Mouse (Mus musculus): ENCODE results near the gene Gkn3.

Gkn3 gene

DNA sequence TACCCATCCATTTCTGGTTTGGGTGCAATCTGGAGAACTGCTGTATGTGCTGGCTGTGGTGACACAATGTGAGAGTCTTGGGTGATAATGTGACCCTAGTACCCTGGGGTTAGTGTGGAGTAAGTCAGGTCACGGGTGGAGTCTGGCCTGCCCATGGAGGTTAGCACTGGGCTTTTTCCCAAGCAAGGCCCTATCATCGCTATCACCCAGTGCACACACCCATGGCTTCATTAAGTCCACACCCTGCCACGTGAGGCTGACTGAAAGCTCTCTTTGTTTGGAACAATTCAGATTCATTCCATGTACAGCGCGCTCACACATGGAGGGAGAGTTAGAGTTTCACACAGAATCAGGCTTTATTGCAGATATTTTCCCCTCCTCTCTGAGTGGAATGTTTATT lies 34.3 kb downstream of the Gkn3 start:
- no peak for DNase-seq (ENCODE audit: low spot score)

- no peak for DNase-seq (ENCODE audit: low spot score)
Observed at GRCm38 (mm10) chr6:87350829-87351228, 37.9 kb downstream of the Gkn3 start, which contains the start of gene Gkn1. Gene Gkn1 (minus strand): TSS chr6:87350942.

- DNase-seq (ENCODE audit: low spot score), result no peak
Observed at GRCm38 (mm10) chr6:87335935-87336295, 52.8 kb downstream of the Gkn3 start.

GRCm38 (mm10) chr6:87335091-87335934 lies 53.4 kb downstream of the Gkn3 start, which contains the start of gene Antxr1:
Gene Antxr1 (minus strand): TSS chr6:87335821.
- DNase-seq (ENCODE audit: low spot score), result peak; percentile 68

DNA sequence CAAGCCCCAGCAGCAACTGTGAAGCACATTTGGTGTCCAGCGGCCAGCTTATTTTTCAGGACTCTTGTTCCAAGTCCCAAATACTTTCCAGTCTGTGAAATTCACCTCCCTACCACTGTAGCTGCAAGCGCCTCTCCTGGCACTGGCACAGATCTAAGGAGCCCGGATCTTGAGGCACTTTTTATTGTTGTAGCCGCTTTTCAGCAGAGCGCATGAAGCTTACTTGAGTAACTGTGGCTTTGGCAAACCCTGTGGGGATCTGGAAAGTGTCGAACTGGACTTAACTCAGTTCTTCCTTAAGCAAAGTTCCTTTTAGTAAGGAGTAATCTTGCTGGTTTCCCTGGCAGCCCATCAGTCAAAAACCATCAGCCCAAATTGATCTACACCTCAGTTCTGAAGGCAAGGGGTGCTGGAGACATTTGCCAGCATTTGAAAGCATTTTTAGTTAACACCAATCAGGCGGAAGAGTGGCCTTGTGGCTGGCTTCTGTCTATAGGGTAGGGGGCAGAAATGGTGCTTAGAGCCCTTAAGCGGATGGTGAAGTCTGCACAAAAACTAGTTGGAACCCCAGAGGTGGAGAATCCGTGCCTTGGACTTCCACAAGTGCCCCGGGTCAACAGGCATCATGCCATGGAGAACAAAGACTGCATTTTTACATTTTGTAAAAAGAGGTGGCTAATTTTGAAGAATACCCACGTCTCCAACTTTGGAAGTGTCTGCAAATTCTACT lies 54.2 kb downstream of the Gkn3 start:
- DNase-seq (ENCODE audit: low spot score), result peak; percentile 24
